Mouse (Mus musculus) ovary, postnatal 36 days (tissue): ENCODE data around the gene Med27.

Experiments
- DNase-seq: peaks from one replicate; pipeline ENCODE4 v3.0.0; 2022; ENCODE audit warnings: low spot score, mixed read lengths

The Med27 gene

DNA sequence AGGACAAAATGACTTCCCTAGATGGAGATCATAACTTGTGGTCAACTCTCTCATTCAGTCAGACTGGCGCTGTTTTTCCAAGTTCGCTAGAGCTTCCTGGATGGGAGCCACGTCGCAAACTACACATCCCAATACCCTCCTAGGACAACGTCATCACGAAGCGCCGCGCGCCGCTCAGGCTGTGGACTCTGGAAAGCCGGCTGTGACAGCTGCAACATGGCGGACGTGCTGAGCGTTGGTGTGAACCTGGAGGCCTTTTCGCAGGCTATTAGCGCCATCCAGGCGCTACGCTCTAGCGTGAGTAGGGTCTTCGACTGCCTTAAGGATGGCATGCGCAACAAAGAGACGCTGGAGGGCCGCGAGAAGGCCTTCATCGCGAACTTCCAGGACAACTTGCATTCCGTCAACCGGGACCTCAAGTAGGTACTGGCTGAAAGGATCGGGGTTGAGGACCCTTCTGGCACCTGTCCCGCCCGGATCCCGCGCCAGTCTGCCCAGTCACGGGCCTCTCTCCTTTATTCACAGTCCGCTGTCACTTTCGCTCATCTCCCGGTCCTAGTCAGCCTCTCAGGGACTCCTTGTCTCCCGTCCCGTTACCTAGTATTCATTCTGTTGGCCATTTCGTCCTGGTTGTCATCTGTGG is at the start of gene Med27:
Gene Med27 (plus strand): TSS at position 191 of the 643 bp plus-strand sequence.
- DNase-seq, result peak; percentile 92

DNA sequence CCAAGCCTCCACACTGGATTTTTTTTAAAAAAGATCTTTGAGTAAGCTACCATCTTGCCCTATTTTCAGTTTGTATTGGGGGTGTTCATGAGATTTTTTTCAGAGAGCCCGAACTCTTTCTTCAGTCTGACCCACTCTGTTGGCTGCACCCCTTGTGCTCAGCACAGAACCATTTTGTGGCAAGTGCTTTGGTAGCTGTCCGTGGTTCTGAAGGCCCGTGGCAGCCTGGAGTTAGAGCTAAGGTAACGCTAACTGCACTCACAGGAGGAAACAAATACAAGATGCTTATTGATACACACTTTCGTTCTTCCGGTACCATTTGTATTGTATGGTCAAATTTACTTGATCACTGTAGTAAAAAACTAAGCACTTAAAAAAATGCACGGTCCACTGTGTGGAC is 36.7 kb upstream of the Med27 start:
- peak; percentile 38 for DNase-seq

DNA sequence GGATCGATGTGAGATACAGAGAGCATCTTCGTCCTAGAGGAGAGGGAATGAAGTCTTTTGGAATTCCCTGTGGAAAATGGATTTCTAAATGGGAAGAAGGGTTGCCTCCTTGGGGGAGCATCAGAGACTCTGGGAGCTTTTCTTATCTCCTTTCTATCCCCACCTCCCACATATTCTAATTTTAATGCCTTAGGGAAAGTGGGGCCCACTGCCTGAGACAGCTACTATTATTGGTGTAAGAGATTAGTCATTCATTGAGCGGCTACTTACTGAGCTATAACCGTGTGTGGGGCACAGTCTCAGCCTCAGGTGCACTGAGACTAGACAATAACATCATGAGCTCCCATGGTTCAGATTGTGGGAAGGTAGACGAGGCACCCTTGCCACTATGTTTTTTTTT is 34.6 kb upstream of the Med27 start:
- no peak for DNase-seq

DNA sequence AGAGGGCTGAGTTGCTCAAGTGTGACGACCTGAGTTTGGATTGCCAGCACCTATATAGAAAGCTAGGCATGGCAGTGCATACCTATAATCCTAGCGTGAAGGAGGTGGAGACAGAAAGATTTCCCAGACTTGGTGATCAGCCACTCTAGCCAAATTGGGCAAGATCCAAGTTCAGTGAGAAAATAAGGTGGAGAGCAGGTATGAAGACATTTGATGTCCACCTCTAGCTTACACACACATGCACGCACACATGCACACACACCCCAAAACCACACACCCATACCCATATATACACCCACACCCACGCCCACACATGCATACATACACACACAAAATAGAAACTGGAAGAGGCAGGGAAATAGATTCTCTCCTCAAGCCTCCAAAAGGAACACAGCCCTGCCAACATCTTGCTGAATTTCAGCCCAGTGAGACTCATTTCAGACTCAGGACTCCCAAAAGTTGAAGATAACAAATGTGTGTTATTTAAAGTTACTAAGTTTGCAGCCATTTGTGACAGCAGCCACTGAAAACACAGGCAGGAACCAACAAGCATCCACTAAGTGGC is 28.6 kb upstream of the Med27 start:
- DNase-seq, result no peak

DNA sequence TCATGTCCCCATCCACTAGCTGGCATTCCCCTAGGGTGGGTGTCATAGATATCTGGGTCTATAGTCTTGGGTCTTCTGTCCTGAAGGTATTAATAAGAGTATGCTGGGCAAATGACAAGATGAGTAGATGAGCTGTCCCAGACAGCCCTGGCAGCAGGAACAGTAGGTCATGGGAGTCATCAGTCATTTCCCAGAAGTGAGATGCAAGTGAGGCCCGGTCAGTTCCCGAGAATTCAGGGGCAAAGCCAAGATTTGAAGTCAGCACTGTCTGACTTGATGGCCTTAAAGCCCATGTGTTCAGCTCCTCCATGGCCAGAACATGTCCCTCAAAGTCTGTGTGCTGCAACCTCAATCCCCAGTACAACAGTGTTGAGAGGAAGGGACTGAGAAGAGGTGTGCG is 28.0 kb upstream of the Med27 start:
- DNase-seq, result no peak

DNA sequence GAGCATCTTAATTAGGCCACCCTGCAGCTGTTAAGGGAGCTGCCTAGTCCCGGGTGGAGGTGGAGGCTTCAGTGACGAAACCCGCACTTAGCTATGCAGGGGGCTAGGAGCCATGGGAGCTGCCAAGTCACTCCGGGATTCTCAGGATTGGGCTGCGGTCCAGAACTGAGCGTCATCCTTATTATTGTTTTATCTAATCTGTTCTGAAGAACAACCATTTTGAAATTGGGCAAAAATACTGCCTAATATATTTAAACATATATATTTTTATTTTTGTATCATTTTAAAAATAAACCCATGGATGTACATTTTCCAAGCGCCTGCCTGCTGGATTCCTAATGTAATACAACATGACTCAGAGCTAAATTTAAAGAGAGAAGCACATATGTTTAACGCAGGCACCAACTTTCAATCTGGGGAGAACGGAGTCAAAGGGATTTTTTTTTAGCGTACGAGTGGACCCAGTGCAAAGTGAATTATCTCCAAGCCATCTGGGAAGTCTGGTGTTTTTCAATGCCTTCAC is 26.3 kb upstream of the Med27 start:
- DNase-seq, result no peak

DNA sequence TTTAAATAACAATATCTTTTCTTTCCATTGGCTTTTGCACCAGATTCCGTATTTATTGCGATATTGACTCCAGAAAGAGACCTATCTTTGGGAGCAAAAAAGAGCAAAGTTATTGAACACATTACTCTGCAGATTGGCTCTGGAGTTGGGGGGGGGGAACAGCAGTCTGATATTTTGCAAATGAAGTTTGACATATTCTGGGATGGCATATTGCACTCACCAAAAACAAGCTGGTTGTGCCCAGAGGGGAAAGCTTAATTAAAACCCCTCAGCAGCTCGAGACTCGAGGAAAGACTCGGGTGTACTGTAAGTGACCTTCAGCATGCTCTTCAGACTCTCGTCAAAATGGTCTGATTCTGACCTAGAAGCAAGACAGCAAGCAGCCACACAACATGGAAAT is 25.8 kb upstream of the Med27 start:
- DNase-seq, result no peak

DNA sequence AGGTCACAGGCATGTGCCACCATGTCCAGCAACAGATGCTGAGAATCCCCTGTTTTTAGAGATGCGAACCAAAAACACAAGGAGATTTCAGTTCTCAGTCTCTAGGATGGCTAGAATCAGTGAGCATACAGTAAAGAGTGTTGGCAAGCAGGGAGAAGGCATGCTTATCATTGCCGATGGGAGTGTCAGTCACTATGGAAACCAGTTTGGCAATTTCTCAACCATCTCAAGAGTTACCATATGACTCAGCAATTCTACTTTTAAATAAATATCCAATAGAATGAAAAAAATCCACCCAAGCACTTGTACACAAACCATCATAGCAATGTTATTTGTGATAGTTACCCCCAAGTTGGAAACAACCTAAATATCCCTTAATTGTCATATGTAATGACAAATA is 22.2 kb upstream of the Med27 start:
- DNase-seq, result no peak

DNA sequence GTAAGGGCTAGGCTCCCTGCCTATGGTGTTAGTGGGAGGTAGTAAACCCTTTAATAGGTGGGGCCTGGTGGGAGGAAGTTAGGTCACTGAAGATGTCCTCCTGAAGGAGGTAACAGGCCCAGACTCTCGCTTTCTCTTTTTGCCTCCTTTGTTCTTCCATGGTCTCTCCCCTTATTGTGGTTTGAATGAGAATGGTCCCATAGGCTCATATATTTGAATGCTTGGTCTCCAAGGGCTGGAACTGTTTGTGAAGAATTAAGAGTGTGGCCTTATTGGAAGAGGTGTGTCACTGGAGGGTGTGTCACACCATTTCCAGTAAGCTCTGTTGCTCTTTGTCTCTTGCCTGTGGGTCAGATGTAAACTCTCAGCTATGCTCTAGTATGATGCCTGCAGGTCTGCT is 16.1 kb upstream of the Med27 start:
- DNase-seq, result no peak

DNA sequence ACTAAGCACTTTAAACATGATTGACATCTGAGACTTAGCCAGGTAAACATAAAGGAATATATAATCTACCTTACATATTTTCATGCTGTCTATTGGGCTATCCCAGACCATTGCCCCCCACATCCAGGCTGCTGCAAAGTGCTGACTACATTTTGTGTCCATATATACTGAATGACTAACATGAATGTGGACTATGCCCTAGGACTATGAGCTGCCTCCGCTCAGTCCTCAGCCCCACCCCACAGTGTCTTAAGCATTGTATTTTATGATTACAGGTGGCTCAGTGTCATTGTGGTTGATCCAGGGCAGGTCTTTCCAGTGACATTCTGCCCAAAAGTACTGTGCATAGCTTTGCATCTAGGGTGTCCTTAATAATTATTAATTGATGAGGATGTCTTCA is 8.2 kb upstream of the Med27 start:
- DNase-seq, result no peak

DNA sequence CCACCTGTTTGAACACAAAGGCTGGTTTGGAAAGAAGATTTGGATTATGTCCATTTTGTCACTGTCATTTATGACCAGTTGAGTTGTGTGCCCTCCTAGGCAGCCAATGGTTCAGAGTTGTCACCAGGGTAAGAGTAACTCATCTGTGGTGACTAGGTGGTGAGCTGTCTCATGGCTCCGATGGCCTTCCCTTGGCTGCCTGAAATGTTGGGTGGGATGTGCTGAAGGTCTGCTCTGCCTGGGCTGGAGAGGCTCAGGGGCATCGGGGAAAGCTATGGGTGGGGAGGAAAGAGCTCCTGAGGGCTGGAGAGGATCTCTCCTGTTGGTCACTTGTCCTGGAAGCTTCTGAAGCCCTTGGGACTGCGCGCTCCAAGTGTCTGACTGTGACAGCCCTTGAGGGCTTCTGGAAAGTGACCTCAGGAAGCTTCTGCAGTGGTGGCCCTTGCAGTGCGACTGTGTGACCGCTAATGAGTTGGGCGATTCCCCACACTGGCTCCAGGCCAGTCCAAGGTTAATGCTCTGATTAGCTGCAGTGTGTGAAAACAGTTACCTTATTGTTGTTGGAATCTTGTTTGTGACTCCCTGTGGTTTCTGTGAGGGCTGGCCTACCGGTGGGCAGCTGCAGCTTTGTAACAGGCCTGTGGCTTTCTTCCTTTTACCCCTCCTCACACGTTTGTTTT is 12.2 kb downstream of the Med27 start:
- peak; percentile 13 for DNase-seq

DNA sequence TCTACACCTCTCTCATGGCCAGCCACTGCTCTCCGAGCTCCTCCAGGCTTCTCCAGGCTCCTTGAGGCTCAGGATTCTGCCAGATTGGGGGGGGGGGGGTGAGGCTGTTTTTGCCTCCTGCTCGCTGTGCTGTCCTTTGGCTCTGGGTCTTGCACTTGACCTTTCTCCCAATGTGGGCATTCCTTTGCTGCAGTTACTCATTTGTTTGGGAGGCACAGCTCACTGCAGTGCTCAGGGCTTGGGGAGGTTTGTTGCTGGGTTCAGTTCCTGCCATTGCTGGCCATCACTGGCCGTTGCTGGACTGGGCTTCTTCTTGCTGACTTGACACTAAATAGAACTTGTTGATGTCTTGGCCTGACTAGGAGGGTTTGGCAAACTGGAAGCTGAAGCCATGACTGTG is 14.3 kb downstream of the Med27 start:
- DNase-seq, result no peak

DNA sequence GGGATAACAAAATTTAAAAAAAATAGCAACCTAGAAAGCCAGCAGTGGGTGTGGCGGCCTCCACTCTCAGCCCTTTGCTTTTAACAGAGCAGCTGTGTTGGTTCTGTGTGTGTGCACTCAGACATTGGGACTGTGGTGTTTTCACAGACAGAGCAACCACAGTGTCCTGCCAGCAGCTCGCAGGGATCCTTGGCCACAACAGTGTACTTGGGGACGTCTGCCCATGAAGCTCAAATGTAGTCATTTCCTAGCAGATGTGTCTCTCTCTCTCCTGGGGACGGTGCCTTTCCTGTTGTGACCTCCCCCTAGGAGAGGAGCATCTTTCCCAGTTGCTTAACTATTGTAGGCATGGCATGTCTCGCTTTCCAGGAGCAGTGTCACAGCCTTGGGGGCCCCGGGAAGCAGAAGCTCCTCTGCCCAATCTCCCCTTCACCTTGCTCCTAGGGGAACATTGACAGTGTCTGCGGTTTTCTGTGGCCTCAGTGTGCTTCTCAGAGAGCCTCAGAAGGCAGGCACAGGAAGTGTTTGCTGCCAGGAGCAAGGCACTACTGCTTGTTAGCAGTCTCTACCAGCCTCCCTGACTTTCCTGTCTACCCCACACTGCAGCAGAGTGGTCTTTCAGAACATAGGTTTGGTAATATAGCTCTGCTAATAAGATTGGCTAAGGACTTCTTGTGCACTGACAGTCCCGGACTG is 18.5 kb downstream of the Med27 start:
- DNase-seq, result no peak

DNA sequence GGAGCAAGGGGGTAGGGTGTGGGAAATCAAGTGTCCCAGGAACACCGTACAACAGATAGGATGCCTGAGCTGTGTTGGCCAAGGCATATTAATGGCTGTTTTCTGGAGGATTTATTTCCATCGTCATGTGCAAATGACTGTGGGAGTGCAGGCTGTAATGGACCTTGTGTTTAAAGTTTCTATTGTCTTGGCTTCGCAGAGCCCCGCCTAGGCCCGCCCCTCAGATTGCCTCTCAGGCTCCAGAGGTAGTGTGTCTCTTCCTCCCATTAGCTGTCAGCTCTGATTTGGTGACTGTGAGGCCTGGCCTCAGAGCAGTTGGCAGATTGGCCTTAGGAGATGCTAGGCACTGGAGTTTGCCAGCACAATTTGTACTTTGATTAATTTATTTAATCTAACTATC is 22.1 kb downstream of the Med27 start:
- DNase-seq, result no peak

DNA sequence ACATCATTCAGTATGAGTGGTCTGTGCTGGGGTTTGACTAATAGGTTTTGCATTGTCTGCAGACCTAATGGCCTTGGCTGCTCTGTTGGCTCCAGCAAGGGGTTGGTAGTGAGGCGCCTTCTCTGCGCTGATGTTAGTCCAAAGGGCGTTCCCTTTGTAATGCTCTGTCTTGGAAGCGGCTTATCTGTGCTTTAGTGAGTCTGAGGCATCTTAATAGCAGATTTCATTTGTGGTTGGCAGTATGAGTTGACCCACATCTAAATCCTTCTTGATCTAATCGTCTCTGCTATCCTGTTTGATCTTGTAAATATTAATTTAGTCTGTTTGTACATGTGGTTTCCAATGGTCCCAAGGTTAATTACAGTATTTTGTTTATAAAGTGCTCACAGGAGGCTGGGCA is 25.6 kb downstream of the Med27 start:
- no peak for DNase-seq

DNA sequence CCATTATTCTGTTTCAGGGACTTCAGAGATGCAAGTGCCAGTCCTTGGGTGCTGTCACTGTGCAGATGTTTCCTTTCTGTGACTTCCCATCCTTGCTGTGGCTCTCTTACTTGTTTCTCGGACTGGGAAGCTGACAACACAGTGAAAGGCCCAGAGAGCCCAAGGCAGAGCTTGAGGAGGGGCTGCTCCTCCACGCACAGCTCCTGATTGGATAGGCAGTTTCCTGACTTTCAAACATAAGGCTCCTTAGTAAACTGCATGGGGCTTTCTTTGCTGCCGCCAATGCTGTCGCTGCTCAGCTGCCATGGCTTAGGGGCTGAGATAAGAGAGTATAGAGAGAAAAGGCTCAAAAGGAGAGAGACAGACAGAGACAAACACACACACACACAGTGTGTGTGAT is 35.1 kb downstream of the Med27 start:
- no peak for DNase-seq

DNA sequence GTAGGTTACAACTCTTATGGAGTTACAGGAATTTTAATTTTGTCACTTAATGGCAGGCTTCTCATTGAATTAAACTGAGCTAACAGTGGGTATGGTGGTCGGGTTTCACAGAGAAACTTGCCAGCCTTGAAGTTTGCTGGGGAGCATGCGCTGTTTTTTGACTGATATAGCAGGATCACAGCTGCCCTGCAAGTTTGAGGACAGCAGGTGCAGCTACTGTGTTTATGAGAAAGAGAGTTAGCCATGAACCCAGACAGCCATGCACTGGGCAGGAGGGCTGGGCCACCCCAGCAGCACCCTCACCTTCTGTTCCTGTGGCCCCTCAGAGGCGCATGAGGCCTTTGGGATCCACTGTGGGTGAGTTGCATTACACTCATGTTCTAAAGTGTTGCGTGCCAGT is 36.0 kb downstream of the Med27 start:
- no peak for DNase-seq

DNA sequence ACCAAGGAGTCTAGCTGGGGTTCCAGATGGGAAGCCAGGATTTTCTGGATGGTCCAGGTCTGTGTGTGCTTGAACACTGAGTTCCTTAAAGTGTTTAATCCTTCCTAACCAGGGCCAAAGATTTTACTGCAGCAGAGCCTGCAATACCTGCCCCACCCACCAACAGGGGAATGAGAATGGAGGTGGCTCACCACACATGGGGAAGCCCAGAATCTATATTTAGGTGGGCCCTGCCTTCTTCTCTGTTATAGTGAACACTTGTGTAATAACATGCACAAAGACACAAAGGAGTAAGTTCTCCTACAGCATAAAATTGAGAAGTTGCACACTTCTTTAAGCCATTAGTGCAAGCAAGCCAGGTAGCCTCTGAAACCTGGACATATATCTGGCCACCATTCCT is 36.5 kb downstream of the Med27 start:
- DNase-seq, result no peak

DNA sequence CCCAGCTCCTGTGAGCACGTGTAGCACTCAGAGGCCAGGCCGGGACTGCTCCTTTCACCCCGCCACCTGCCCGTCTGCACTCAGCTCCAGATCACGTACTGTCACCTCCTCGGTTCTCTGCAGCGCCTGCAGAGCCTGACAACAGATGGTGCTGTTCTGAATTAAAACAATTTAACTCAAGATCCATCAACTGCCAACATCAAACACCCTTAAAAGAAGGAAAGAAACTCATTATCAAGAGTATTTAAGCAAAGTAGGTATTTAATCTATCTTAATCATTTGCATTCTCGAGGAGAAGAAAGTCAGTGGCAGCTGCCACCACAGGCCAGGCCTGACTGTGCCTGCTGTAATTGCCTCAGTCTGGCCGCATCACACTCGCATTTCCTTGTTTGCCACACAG is 38.8 kb downstream of the Med27 start:
- DNase-seq, result no peak

DNA sequence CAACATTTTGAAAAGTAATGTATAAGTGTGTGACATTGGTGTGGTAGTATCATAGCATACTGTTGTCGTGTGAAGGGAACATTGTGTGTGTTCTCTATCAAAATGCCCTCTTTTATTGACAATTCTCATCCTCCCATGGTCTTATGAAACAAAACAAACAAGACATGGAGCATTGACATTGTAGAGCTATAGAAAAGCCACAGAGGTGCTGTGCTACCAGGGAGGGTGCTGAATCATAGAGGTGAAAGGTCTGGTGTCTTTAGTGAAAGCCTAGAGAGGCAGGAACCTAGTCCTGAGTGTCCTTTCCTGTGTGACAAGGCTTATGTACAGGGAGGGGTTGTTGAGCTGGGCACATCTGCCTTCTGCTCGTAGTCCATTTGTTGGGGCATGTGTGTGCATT is 40.6 kb downstream of the Med27 start:
- no peak for DNase-seq

DNA sequence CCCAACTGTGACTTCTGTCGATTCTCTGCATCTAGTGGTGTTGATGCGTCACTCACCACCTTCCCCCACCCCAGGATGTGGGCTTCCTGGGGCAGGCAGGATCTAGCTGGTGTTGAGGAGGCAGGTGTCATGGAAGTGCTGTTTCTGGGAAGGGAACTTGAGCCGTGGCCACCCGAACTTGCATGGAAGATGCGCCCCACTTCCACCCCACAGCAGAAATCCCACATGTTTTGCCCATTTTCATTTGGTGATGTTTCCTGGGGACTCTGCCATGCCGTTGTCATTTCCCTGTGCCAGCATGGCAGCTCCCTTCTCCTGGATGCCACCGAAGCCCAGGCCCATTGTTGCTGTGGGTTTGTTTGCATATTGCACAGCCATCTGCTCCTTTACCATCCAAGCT is 42.3 kb downstream of the Med27 start:
- no peak for DNase-seq

DNA sequence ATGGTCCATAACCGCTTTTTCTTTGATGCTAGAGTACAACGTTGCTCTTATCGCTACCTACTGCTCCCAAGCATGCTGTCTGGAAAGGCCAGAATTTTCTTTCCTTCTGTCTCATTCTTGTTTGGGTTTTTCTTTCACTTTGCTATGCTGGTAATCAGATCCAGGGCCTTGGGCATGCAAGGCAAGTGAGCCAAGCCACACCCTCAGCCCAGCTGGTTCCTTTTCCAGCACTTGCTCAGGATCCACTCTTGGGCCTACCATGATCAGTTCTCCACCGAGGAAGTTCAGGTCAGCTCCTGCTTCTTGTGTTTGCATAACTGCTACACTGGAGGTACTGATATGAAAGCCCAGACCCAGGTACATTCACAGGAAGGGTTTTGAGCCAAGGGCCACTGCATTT is 44.5 kb downstream of the Med27 start:
- DNase-seq, result peak; percentile 12

DNA sequence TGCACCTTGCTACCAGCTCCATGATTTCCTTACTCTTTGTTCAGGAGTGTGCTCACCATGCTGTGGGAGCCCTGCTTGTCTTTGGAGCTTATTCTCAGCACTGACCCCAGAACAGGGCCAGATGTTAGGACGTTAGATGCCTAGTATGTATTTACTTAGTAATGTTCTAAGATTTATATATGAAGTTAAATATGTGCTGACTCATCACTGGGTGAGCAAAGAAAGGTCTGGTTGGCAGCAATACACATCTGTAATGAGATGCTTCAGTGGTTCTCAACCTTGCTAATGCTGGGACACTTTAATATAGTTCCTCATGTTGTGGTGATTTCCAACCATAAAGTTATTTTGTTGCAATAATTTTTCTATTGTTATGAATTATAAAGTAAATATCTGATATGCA is 45.4 kb downstream of the Med27 start:
- no peak for DNase-seq
